Comparison of ENCODE assay signal across 8 mouse cellular contexts in the genomic region with DNA sequence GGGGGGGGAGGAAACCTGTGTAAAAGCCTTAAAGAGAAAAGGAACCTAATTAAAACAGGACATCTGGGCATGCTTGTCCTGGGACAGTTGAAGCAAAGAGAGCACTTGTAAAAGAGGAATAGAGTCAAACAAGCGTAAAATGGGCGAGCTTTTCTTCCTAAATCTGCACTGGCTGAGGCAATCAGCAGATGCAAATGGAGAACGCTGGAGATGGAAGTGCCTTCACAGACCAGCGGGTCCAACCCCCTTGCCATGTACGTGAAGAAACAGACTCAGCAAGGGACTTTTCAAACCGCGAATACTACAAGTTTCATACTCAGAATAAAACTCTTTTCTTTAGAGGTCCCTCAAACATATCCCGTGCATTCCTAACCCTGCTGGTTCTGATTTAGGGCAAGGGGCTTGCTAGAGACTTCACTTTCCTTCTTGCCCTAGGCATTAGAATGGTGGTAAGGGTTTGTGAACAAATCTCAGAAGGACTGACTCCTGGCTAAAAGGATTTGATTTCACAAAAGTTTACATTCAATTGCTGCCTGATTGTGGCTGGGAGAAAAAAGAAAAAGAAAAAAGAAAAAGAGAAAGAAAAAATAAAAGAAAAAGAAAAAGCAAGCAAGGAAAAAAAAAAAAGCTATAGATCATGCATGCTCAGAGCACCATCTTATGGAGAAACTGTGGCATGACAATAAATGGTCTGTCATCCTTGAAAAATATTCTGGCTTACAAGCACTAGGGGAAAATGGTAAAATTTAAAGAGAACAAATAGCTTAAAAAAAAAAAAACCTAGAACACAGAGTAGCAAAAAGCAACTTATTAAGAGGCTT.
A peak's percentile ranks its signal among the peaks of the same experiment; 100 is the strongest.
DNase-seq lines count a peak whose midpoint lies in the region.

No protein-coding gene starts in this region.

- DNase-seq in cerebellum, postnatal 10 days: peak; percentile 20 to 34
- no peak for DNase-seq in cerebellum, adult 11 months
- DNase-seq in lung, postnatal 36 days: peak; percentile 7
- no peak for DNase-seq in lung, postnatal 14 days
- DNase-seq in kidney, postnatal 36 days: peak; percentile 14 to 20
- no peak for DNase-seq in ovary, postnatal 14 days (ENCODE audit: low spot score)
- no peak for DNase-seq in ovary, postnatal 36 days (ENCODE audit: low spot score)
- DNase-seq in ovary, adult 18-20 months (ENCODE audit: low spot score): no peak

Comparison
In these comparisons a context has a peak if more than half of its experiments do, and no peak if none do; other contexts are left out.
1. DNase-seq: peak in cerebellum, postnatal 10 days (2 of 2), lung, postnatal 36 days (single experiment) and kidney, postnatal 36 days (2 of 2); none in cerebellum, adult 11 months (single experiment), lung, postnatal 14 days (single experiment), ovary, postnatal 14 days (single experiment), ovary, postnatal 36 days (single experiment) and ovary, adult 18-20 months (single experiment).